Mouse (Mus musculus) megakaryocyte progenitor cell, adult 5-6 weeks (primary cell): ENCODE measurements around the gene Nup93. TPM values are rescaled to one million over a fixed set of nuclear protein-coding genes. Genes with fewer than 3 reads are reported as not detected.
A peak's percentile ranks its signal among the peaks of the same experiment; 100 is the strongest.
"Not testable (repeated sequence)": the region's sequence is repeated elsewhere in the genome, so short reads cannot be mapped to it uniquely, and the experiment has no call there.

Experiments
- ATAC-seq: replicated peaks from 2 replicates; pipeline ENCODE4 v1.8.0; 2016; ENCODE audit warnings: mild to moderate bottlenecking, moderate TSS enrichment, inconsistent platforms; ENCODE audit not compliant: poor library complexity
- total RNA-seq, 2 experiments: library from RNA; stranded (forward) in 1 of 2; stranded (reverse) in 1 of 2; fragments of 157-497, 149-512 nt in 1 of 2; fragments of 200-1000 nt in 1 of 2; gene quantifications; 2 replicates each; pipeline versions ENCODE4 v1.2.3 to v1.2.4; 2015 to 2017

The Nup93 gene
- total RNA-seq (2015) (26.7 and 32.4 TPM in 2 replicates), total RNA-seq (2017) (36.3 and 46.1 TPM in 2 replicates)

- ATAC-seq: peak; percentile 97
Measured at GRCm38 (mm10) chr8:94214252-94215173, at the start of gene Nup93. Gene Nup93 (plus strand): TSS chr8:94214564.

GRCm38 (mm10) chr8:94165772-94166171 lies 48.6 kb upstream of the Nup93 start:
- ATAC-seq: not testable (repeated sequence)

- ATAC-seq: peak; percentile 72
Measured at GRCm38 (mm10) chr8:94167244-94167643, 47.1 kb upstream of the Nup93 start.

GRCm38 (mm10) chr8:94169547-94169946 lies 44.8 kb upstream of the Nup93 start:
- ATAC-seq: peak; percentile 42

GRCm38 (mm10) chr8:94171321-94171755 lies 43.0 kb upstream of the Nup93 start:
- no peak for ATAC-seq

- peak; percentile 79 for ATAC-seq
Measured at GRCm38 (mm10) chr8:94172075-94172808, 42.1 kb upstream of the Nup93 start, which contains the start of gene Mt2. Gene Mt2 (plus strand): TSS chr8:94172664.

DNA sequence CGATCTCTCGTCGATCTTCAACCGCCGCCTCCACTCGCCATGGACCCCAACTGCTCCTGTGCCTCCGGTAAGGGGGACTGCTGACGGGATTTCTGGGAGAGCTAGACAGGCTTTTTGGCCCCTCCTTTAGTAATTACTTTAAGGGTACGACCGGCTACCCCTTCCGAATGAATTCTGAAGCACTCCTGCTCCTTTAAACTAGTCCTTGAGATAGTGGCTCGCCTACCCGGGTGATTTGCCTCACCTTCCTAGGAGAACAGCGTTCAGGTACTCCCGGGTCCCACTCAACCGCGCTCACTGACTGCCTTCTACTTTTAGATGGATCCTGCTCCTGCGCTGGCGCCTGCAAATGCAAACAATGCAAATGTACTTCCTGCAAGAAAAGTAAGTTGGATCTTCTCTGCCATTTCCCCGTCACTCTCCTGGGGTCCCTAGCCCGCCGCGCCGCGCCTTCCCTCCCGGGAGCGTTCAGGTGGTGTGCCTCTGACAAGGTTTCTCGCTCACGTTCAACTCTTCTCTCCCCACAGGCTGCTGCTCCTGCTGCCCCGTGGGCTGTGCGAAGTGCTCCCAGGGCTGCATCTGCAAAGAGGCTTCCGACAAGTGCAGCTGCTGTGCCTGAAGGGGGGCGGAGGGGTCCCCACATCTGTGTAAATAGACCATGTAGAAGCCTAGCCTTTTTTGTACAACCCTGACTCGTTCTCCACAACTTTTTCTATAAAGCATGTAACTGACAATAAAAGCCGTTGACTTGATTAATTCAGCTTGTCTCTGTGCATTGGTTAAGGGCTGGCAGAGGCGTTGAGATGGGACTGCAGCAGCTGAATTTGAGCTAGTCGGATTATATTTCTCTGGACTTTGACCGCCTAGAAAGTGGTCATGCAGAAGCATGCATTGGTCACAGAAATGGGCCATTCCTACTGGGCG lies 41.3 kb upstream of the Nup93 start:
- ATAC-seq: peak; percentile 7

GRCm38 (mm10) chr8:94173848-94174403 lies 40.4 kb upstream of the Nup93 start:
- ATAC-seq: no peak

- ATAC-seq: no peak
Measured at GRCm38 (mm10) chr8:94174619-94175213, 39.6 kb upstream of the Nup93 start.

GRCm38 (mm10) chr8:94177716-94178390 lies 36.5 kb upstream of the Nup93 start:
- no peak for ATAC-seq

GRCm38 (mm10) chr8:94178857-94179712 lies 35.3 kb upstream of the Nup93 start, which contains the start of gene Mt1:
Gene Mt1 (plus strand): TSS chr8:94179082.
- peak; percentile 77 for ATAC-seq

DNA sequence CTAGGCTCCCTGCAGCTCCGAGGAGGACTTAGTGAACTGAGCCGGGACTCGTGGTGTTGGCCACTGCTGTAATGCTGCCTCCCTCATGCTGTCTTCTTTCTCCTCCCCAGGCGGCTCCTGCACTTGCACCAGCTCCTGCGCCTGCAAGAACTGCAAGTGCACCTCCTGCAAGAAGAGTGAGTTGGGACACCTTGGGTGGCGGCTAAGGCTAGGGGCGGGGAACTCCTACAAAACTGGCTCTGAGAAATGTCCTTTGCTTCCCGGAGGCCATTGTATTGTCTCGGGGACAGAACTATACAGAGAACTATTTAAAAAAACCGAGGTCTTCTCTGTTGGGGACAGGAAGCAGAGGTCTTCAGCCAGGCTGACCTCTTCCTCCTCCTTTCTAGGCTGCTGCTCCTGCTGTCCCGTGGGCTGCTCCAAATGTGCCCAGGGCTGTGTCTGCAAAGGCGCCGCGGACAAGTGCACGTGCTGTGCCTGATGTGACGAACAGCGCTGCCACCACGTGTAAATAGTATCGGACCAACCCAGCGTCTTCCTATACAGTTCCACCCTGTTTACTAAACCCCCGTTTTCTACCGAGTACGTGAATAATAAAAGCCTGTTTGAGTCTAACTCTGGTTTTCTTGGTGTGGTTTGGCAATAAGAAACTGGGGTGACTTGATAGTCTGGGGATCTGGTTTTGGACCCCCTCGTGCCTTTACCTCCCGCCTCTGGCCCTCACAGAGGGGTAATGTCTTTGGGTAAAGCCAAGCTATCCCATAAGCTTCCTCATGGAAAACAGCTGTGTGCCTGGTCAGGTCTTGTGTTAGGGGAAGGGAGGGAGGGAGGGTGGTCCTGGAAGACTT lies 34.4 kb upstream of the Nup93 start:
- ATAC-seq: peak; percentile 24

DNA sequence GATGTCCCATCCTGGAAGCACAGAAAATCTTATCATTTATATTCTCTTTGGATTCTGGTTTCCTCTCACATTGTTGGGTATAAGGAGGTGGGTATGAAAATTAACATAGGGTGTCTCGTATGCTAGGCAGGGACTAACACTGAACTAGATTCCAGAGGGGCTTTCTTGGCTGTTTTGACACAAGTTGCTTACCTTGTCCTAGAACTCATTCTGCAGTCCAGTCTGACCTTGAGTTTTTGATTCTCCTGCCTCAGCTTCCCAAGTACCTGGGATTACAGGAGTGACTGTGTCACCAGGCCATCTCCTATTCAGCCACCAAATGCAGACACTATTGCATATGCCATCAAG lies 33.8 kb upstream of the Nup93 start:
- ATAC-seq: no peak

- no peak for ATAC-seq
Measured at GRCm38 (mm10) chr8:94182055-94182929, 32.1 kb upstream of the Nup93 start.

DNA sequence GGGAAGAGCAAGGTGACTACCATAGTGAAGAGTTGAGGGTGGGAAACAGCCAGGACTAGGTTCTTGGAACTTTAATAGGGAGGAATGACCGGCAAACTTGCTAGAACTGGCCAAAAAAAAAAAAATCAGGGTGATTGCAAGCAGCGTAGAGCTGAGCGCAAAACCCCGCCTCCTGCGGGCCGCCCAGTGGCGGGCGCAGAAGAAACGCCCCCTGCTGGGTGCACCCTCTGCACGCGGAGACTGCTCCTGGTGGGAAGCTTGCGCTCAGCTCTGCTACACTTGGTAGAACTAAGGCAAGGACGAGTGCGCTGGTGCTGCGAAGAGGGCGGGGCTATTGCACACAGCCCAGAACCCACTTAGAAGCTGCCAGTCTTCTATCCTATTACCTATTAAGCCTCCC lies 31.2 kb upstream of the Nup93 start:
- ATAC-seq: peak; percentile 63

GRCm38 (mm10) chr8:94184357-94184843 lies 30.0 kb upstream of the Nup93 start:
- ATAC-seq: no peak
